Mouse (Mus musculus) heart, adult 18-20 months (tissue): ENCODE measurements around the gene Uhrf1bp1l. TPM values are rescaled to one million over a fixed set of nuclear protein-coding genes. Genes with fewer than 3 reads are reported as not detected.
"Not testable (repeated sequence)": the region's sequence is repeated elsewhere in the genome, so short reads cannot be mapped to it uniquely, and the experiment has no call there.

Experiments
- DNase-seq, 2 experiments: peaks; one replicate each; pipeline ENCODE4 v3.0.0; 2021 to 2022; ENCODE audit warnings: mixed read lengths in 1 of 2
- long read RNA-seq, 2 experiments: library from polyadenylated mRNA; stranded (forward); transcript quantifications; one replicate each; pipeline ENCODE4 v2.0.0; 2021
- total RNA-seq, 2 experiments: library from RNA; stranded (reverse); gene quantifications; 2 replicates each; pipeline ENCODE4 v1.2.3; 2021

Uhrf1bp1l gene
- 10 to 100 TPM; 21.5 to 21.6 TPM for total RNA-seq
- long read RNA-seq, experiment 1, full-length matches to known transcripts: 4 of 12 reads
- long read RNA-seq, experiment 1, partial matches to known transcripts: 4 of 12 reads
- long read RNA-seq, experiment 1, other reads (novel, unspliced or antisense): 4 of 12 reads
- long read RNA-seq, experiment 2, full-length matches to known transcripts: 1 of 7 reads
- long read RNA-seq, experiment 2, partial matches to known transcripts: 4 of 7 reads
- long read RNA-seq, experiment 2, other reads (novel, unspliced or antisense): 2 of 7 reads

GRCm38 (mm10) chr10:89744871-89745665 is at the start of gene Uhrf1bp1l:
Gene Uhrf1bp1l (plus strand): TSS chr10:89744991.
- peak; percentile 93 to 96 for DNase-seq

- peak in 1 of 2 experiments; percentile 18 for DNase-seq
Observed at GRCm38 (mm10) chr10:89695194-89695911, 49.4 kb upstream of the Uhrf1bp1l start.

- DNase-seq: not testable (repeated sequence)
Observed at GRCm38 (mm10) chr10:89696270-89696669, 48.5 kb upstream of the Uhrf1bp1l start.

GRCm38 (mm10) chr10:89697956-89698355 is 46.8 kb upstream of the Uhrf1bp1l start:
- DNase-seq: no peak

GRCm38 (mm10) chr10:89703042-89703441 is 41.7 kb upstream of the Uhrf1bp1l start:
- DNase-seq: no peak

- no peak for DNase-seq
Observed at GRCm38 (mm10) chr10:89707397-89707796, 37.4 kb upstream of the Uhrf1bp1l start.

- no peak for DNase-seq
Observed at GRCm38 (mm10) chr10:89708720-89709119, 36.1 kb upstream of the Uhrf1bp1l start.

- DNase-seq: no peak
Observed at GRCm38 (mm10) chr10:89714910-89715309, 29.9 kb upstream of the Uhrf1bp1l start.

GRCm38 (mm10) chr10:89720252-89720651 is 24.5 kb upstream of the Uhrf1bp1l start:
- DNase-seq: no peak

GRCm38 (mm10) chr10:89720796-89721195 is 24.0 kb upstream of the Uhrf1bp1l start:
- DNase-seq: peak; percentile 53 to 56

- no peak for DNase-seq
Observed at GRCm38 (mm10) chr10:89722247-89723195, 22.3 kb upstream of the Uhrf1bp1l start.

GRCm38 (mm10) chr10:89730386-89730785 is 14.4 kb upstream of the Uhrf1bp1l start:
- no peak for DNase-seq

GRCm38 (mm10) chr10:89731341-89731740 is 13.4 kb upstream of the Uhrf1bp1l start:
- DNase-seq: no peak

GRCm38 (mm10) chr10:89732001-89732794 is 12.6 kb upstream of the Uhrf1bp1l start, which contains the start of gene Actr6:
Gene Actr6 (minus strand): TSS chr10:89732295.
- DNase-seq: peak; percentile 96 to 98

GRCm38 (mm10) chr10:89737092-89737491 is 7.7 kb upstream of the Uhrf1bp1l start:
- DNase-seq: no peak

- no peak for DNase-seq
Observed at GRCm38 (mm10) chr10:89737887-89738286, 6.9 kb upstream of the Uhrf1bp1l start.

- DNase-seq: no peak
Observed at GRCm38 (mm10) chr10:89738395-89738794, 6.4 kb upstream of the Uhrf1bp1l start.

- DNase-seq: no peak
Observed at GRCm38 (mm10) chr10:89739703-89740102, 5.1 kb upstream of the Uhrf1bp1l start.

- DNase-seq: no peak
Observed at GRCm38 (mm10) chr10:89740995-89741394, 3.8 kb upstream of the Uhrf1bp1l start.

- no peak for DNase-seq
Observed at GRCm38 (mm10) chr10:89743266-89743665, 1.5 kb upstream of the Uhrf1bp1l start.

- DNase-seq: no peak
Observed at GRCm38 (mm10) chr10:89744341-89744740, 450 bp upstream of the Uhrf1bp1l start.
